Mouse (Mus musculus) C2C12 (cell line): ENCODE data around the gene Gm28635. TPM values are rescaled to one million over a fixed set of nuclear protein-coding genes. Genes with fewer than 3 reads are reported as not detected.
"Not testable (repeated sequence)": the region's sequence is repeated elsewhere in the genome, so short reads cannot be mapped to it uniquely, and the experiment has no call there.

Experiments
- H3K27me3 ChIP-seq: one replicate; pipeline ENCODE4 v1.6.1; 2011; ENCODE audit not compliant: control insufficient read depth, insufficient read depth, insufficient read length
- H3K36me3 ChIP-seq: one replicate; pipeline ENCODE4 v1.6.1; 2011; ENCODE audit not compliant: control insufficient read depth, insufficient read depth
- H3K4me3 ChIP-seq: one replicate; pipeline ENCODE4 v1.5.1; 2011; ENCODE audit warnings: mild to moderate bottlenecking, control low read depth; ENCODE audit not compliant: poor library complexity, insufficient read depth, severe bottlenecking
- H3K79me2 ChIP-seq: one replicate; pipeline ENCODE4 v1.6.1; 2011; ENCODE audit not compliant: control insufficient read depth, insufficient read depth
- H3K79me3 ChIP-seq: one replicate; pipeline ENCODE4 v1.6.1; 2011; ENCODE audit warnings: low read depth, control low read depth
- H3ac ChIP-seq: one replicate; pipeline ENCODE3; 2011; ENCODE audit warnings: low read depth; ENCODE audit not compliant: control insufficient read depth, insufficient read length
- CEBPB ChIP-seq: IDR thresholded peaks from one replicate; pipeline ENCODE4 v1.6.1; 2011; ENCODE audit warnings: low read depth, mild to moderate bottlenecking, control low read depth, moderate library complexity
- CTCF ChIP-seq: IDR thresholded peaks from one replicate; pipeline ENCODE4 v1.5.1; 2011; ENCODE audit not compliant: control insufficient read depth, insufficient read depth, insufficient read length
- FOSL1 ChIP-seq: IDR thresholded peaks from one replicate; pipeline ENCODE4 v1.8.0; 2011; ENCODE audit warnings: mild to moderate bottlenecking, low read length; ENCODE audit not compliant: poor library complexity, insufficient read depth, severe bottlenecking
- MAX ChIP-seq: IDR thresholded peaks from one replicate; pipeline ENCODE4 v1.6.1; 2011; ENCODE audit warnings: mild to moderate bottlenecking, control low read depth
- MYOD1 ChIP-seq: IDR thresholded peaks from one replicate; pipeline ENCODE4 v1.6.1; 2011; ENCODE audit warnings: low read depth; ENCODE audit not compliant: control insufficient read depth, insufficient read length
- MYOG ChIP-seq: IDR thresholded peaks from one replicate; pipeline ENCODE4 v1.6.1; 2011; ENCODE audit not compliant: control insufficient read depth, insufficient read length; ENCODE audit errors: extremely low read depth
- USF1 ChIP-seq: IDR thresholded peaks from one replicate; pipeline ENCODE4 v1.6.1; 2011; ENCODE audit warnings: low read depth, mild to moderate bottlenecking, control low read depth, moderate library complexity
- polyA plus RNA-seq: library from polyadenylated mRNA; unstranded; fragments of >200 nt; fragmentation: generic; extraction: Trizol; gene quantifications from one replicate; pipeline ENCODE4 v1.2.1, GENCODE M21; 2012; ENCODE audit warnings: missing spikeins

Gene Gm28635
- polyA plus RNA-seq, 1 experiment: not detected

DNA sequence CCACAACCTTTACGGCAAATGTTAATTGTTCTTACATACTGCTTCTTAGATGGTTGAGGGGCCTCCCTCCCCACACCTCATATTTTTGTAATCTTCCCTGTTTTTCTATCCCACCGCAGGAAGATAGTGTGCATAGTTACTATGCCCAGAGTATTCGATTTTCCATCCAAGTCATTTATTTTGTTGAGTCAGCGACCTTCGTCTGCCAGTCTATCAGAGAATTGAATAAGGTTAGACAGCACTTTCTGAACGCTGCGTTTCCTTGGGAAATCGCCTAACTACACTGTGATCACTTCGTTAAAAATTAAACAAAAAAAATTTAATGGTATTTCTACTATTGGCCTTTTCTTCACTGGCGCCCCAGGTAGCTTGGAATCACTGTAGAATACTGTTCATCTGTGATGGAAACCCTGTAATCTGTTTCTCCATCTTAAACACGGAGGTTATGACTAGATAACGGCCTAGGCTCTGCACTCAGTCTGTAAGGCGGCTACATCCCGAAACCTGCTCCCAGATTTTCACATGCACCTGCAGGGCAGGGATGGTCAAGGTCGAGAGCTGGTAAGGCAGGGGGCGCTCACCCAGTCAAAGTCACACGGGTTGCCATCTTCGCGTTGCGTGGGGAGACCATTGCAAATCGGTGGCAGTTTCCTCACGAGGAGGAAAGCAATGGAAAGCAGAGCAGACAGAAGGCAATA lies 422 bp downstream of the Gm28635 start:
- H3K4me3 ChIP-seq: peak overlapping the region; percentile 98
- peaks cover 34% of the 10 kb centered on the region for H3K36me3 ChIP-seq
- TF ChIP-seq USF1: no peak
- peak; percentile 28 for TF ChIP-seq CTCF
- peaks cover 25% of the 10 kb centered on the region for H3K79me3 ChIP-seq
- H3ac ChIP-seq: peak overlapping the region; percentile 76
- no peaks in the 10 kb centered on the region for H3K27me3 ChIP-seq
- peaks cover 47% of the 10 kb centered on the region for H3K79me2 ChIP-seq

DNA sequence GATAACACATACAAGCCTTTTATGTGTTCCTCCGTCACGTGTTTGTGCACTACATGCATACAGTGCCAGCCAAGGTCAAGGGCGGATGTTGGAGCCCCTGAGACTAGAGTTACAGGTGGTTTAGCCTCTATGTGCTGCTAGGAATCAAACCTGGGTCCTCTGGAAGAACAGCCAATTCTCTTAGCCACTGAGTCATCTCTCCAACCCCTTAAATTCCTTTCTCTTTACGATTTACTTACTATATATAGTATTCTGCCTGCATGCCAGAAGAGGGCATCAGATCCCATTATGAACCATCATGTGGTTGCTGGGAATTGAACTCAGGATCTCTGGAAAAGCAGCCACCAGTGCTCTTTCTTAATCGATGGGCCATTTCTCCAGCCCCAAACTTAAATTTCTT lies 6.3 kb downstream of the Gm28635 start:
- peaks cover 56% of the 10 kb centered on the region for H3K36me3 ChIP-seq
- peaks cover 36% of the 10 kb centered on the region for H3K79me2 ChIP-seq
- H3K79me3 ChIP-seq: peaks cover 19% of the 10 kb centered on the region
- H3ac ChIP-seq, H3K27me3 ChIP-seq, H3K4me3 ChIP-seq: not testable (repeated sequence)

DNA sequence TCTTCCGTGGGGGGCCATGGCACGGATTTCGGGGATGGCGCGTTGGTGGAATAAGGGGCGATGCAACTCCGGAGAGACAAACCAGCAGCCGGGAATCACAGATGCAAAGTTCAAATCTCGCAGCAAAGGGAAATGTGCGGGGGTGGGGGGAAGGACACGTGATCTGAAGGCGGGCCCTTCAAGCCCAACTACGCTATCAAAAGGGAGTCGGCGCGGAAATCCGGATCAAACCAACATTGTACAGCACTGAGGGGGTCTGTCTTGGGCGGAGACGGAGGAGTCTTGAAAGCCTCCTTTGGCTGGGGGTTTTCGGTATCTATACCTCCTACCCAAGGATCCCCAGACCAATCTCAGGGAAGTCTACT lies 7.3 kb downstream of the Gm28635 start, which contains the start of gene Selenoh:
Gene Selenoh (minus strand): TSS at position 202 of the 365 bp plus-strand sequence.
- Histone ChIP-seq H3K27me3 (no peaks in the 10 kb centered on the region), H3K4me3 (peak within 1 kb of the TSS; percentile 99), H3K79me2 (peaks cover 32% of the 10 kb centered on the region), H3K79me3 (peaks cover 19% of the 10 kb centered on the region), H3ac (peak within 1 kb of the TSS; percentile 81), H3K36me3 (peaks cover 53% of the 10 kb centered on the region)
- TF ChIP-seq CTCF (no peak), USF1 (peak; percentile 99)

DNA sequence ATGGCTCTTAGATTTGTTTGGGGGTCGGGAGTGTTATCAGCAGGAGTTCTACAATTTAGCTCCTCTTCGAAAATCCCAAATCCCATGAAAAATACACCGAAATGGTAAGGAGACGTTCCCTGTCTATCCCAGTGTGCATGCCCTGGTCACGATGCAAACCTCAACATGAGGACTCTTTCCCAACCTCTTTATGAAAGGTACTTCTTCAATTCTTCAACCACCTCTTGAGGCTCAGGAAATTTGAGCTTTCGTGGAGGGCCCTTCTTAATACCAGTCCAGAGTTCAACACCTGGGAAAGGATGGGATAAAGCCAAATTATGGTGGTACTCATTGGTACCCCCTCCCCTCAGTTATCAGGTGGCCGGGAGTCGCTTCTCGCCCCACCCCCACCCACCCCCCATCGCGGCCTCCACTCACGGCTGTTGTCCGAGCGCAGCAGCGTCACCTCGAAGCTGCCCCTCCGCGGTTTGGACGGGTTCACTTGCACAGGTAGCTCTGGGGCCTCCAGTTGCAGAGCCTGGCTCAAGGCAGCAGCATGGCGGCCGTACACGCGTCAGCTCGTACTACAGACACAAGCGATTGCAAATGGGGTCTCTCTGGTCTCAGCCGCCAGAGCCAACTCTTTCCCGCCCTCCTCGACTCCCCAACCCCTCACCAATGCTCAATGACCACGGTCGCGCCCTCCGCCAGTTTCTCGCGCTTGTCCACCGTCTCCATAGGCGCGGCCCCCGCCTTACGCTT lies 7.8 kb downstream of the Gm28635 start:
- Histone ChIP-seq H3K36me3 (peaks cover 47% of the 10 kb centered on the region), H3K4me3 (peak overlapping the region; percentile 99), H3K79me2 (peaks cover 32% of the 10 kb centered on the region), H3K27me3 (no peaks in the 10 kb centered on the region), H3K79me3 (peaks cover 19% of the 10 kb centered on the region), H3ac (peak overlapping the region; percentile 81)
- TF ChIP-seq MYOD1 (no peak), CTCF (no peak), MAX (peak; percentile 8), FOSL1 (no peak), USF1 (no peak), CEBPB (no peak), MYOG (no peak)

DNA sequence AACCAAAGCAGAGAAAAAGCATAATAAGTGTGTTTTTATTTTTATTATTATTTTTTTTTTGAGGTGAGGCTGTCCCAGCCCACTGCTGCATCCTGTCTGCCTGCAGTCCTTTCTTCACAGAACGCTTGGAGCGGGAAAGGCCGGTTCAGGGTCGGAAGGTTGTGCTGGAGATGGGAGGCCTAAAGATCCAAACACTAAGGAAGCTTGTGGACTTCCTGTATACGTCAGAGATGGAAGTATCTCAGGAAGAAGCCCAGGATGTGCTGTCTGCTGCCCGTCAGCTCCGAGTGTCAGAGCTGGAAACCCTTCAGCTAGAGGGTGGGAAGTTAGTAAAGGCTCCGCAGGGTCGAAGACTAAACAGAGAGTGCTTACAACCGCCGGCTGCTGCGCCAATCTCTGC lies 11.8 kb downstream of the Gm28635 start:
- H3K36me3 ChIP-seq: peaks cover 21% of the 10 kb centered on the region

DNA sequence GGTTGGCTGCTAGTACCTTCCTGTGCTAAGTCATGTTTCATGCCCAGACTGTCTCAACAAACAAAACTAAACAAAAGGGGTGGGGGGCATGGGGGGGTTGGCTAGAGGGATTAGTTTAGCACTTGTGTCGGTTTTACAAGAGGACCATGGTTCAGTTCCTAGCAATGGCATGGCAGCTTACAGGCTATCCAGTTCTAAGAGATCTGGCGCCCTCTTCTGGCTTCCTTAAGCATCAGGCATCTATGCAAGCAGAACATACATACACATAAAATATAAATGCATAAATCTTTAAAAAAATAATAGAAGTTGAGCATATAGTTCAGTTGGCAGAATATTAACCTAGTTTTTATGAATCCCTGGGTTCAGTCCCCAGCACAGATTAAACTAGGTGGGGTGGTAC lies 15.0 kb downstream of the Gm28635 start:
- H3K79me2 ChIP-seq: no peaks in the 10 kb centered on the region
- no peak overlapping the region for H3K4me3 ChIP-seq
- H3K79me3 ChIP-seq: no peaks in the 10 kb centered on the region
- peaks cover 6% of the 10 kb centered on the region for H3K36me3 ChIP-seq
- no peak for TF ChIP-seq USF1
- no peak for TF ChIP-seq MAX
- no peak for TF ChIP-seq CEBPB
- TF ChIP-seq MYOG: no peak
- no peak for TF ChIP-seq FOSL1
- TF ChIP-seq MYOD1: no peak
- TF ChIP-seq CTCF: no peak
- H3ac ChIP-seq: no peak overlapping the region
- no peaks in the 10 kb centered on the region for H3K27me3 ChIP-seq

More for the DNA sequence above, 11.8 kb downstream of the Gm28635 start:
- Histone ChIP-seq H3K4me3 (no peak overlapping the region), H3K27me3 (no peaks in the 10 kb centered on the region), H3K79me3 (peaks cover 19% of the 10 kb centered on the region), H3ac (no peak overlapping the region), H3K79me2 (peaks cover 29% of the 10 kb centered on the region)
- no peak for TF ChIP-seq CTCF
- TF ChIP-seq CEBPB: no peak
- TF ChIP-seq MAX: no peak
- no peak for TF ChIP-seq FOSL1
- no peak for TF ChIP-seq MYOG
- no peak for TF ChIP-seq MYOD1
- TF ChIP-seq USF1: no peak
